Mouse (Mus musculus) cerebellum, postnatal 36 days (tissue): ENCODE measurements around the gene Sfn.

Source experiments
- DNase-seq, 2 experiments: peaks; one replicate each; pipeline ENCODE4 v3.0.0; 2021 to 2022; ENCODE audit warnings: mixed read lengths in 2 of 2

Gene Sfn

GRCm38 (mm10) chr4:133619473-133620136, 17.6 kb upstream of the Sfn start:
- no peak for DNase-seq

GRCm38 (mm10) chr4:133617936-133618335, 16.0 kb upstream of the Sfn start:
- DNase-seq = no peak

- DNase-seq = no peak
Observed at GRCm38 (mm10) chr4:133615416-133615815, 13.4 kb upstream of the Sfn start.

- DNase-seq = peak in 1 of 2 experiments; percentile 30
Observed at GRCm38 (mm10) chr4:133614274-133614761, 12.3 kb upstream of the Sfn start.

- DNase-seq = no peak
Observed at GRCm38 (mm10) chr4:133613867-133614266, 11.9 kb upstream of the Sfn start.

GRCm38 (mm10) chr4:133613026-133613425, 11.1 kb upstream of the Sfn start:
- DNase-seq = no peak

- DNase-seq = no peak
Observed at GRCm38 (mm10) chr4:133612416-133612815, 10.4 kb upstream of the Sfn start.

- DNase-seq = no peak
Observed at GRCm38 (mm10) chr4:133611815-133612214, 9.8 kb upstream of the Sfn start.

GRCm38 (mm10) chr4:133609719-133610118, 7.8 kb upstream of the Sfn start:
- DNase-seq = peak; percentile 75 to 79

- no peak for DNase-seq
Observed at GRCm38 (mm10) chr4:133607284-133607683, 5.3 kb upstream of the Sfn start.

GRCm38 (mm10) chr4:133605330-133605729, 3.4 kb upstream of the Sfn start:
- DNase-seq = no peak

- no peak for DNase-seq
Observed at GRCm38 (mm10) chr4:133604856-133605255, 2.9 kb upstream of the Sfn start.

- no peak for DNase-seq
Observed at GRCm38 (mm10) chr4:133604175-133604574, 2.2 kb upstream of the Sfn start.

- no peak for DNase-seq
Observed at GRCm38 (mm10) chr4:133603056-133603455, 1.1 kb upstream of the Sfn start.

GRCm38 (mm10) chr4:133600306-133600705, 1.7 kb downstream of the Sfn start:
- no peak for DNase-seq

- peak; percentile 65 to 78 for DNase-seq
Observed at GRCm38 (mm10) chr4:133599571-133600073, 2.3 kb downstream of the Sfn start.

- DNase-seq = no peak
Observed at GRCm38 (mm10) chr4:133599116-133599515, 2.9 kb downstream of the Sfn start.

GRCm38 (mm10) chr4:133598616-133599015, 3.4 kb downstream of the Sfn start:
- DNase-seq = no peak

- DNase-seq = no peak
Observed at GRCm38 (mm10) chr4:133596084-133596483, 5.9 kb downstream of the Sfn start.

- DNase-seq = no peak
Observed at GRCm38 (mm10) chr4:133595538-133595937, 6.4 kb downstream of the Sfn start.

GRCm38 (mm10) chr4:133592570-133592969, 9.4 kb downstream of the Sfn start:
- peak; percentile 67 to 72 for DNase-seq

GRCm38 (mm10) chr4:133584059-133584951, 17.7 kb downstream of the Sfn start, which contains the start of gene Gpn2:
Gene Gpn2 (plus strand): TSS chr4:133584362.
- DNase-seq = peak; percentile 75 to 79

- no peak for DNase-seq
Observed at GRCm38 (mm10) chr4:133583690-133584058, 18.3 kb downstream of the Sfn start.

GRCm38 (mm10) chr4:133577983-133578382, 24.0 kb downstream of the Sfn start:
- DNase-seq = no peak
